Mouse (Mus musculus) B cell, adult 67 days (primary cell): ENCODE measurements around the gene Hdc. TPM values are rescaled to one million over a fixed set of nuclear protein-coding genes. Genes with fewer than 3 reads are reported as not detected.

ENCODE experiments used
- total RNA-seq, 2 experiments: library from RNA; stranded (reverse); gene quantifications; 4 replicates each; pipeline ENCODE4 v1.2.4; 2023

Hdc gene
- total RNA-seq: 1 to 10 TPM in 1 of 2 experiments, under 1 TPM in 1; 0.47 to 1.3 TPM

DNA sequence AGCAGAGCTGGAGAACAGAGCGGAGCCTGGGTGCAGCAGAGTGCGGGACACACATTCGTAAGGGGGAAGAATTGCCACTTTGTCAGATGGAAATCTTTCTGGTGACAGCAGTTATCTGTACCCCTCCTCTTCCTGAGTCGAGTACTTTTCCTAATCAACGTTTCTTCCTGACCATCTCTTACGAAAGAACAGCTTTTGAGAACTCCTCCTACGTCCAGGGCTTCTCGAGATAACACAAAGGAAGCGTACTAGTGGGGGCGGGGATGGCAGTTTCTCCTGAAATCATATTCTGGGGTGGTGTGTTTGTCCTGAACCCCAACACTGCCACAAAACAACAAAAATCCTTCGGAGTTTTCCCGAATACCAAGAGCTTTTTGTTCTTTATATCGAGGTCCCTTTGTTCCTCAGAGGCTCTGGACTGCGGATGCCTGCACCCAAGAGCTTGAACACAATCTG, at the start of gene Hdc:
TSS of gene Hdc (minus strand) at position 51 of the 456 bp plus-strand sequence.

DNA sequence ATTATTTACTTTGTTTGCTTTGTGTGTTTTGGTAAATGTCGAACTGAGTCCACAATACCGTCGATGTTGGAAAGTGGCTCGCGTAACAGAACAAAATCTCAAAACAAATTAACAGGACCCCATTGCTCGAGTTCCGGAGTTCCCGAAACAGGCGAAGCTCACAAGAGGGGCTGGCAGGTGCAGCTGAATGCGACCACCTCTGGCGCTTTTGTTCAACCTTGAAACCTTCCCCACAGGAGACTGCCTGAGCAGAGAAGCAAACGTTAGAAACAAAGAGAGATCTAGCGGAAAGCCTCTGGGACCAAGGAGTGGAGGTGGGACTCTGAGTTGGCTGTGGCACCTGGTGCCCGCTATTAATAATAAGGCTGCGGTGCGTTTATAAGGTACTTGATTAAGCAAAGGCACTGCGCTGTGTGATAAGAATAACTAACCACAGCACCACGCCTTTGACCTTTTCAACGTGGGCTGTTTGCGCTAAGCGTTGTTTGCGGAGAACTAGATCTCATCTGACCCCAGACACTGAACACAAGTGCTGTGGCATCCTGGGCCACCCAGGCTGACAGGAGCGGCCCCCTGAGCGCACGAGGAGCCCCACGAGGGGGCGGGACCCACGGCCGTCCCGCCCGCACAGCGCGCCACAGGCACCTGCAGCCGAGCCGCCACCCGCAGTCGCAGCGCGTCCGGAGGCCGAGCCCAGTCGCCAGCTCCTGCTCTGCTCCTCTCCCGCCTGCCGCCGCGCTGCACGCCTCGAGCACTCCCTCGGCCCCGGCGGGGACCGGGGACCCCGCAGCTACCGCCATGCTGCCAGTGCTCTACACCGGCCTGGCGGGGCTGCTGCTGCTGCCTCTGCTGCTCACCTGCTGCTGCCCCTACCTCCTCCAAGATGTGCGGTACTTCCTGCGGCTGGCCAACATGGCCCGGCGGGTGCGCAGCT, 66.5 kb downstream of the Hdc start, which contains the start of gene Slc27a2:
TSS of gene Slc27a2 (plus strand) at position 51 of the 934 bp plus-strand sequence.

Other genes starting within 250 kb of the Hdc start
- 1 to 10 TPM in 1 of 2 experiments, under 1 TPM in 1; 0.53 to 1.2 TPM for gene Atp8b4, start 118.6 kb downstream of the Hdc start, total RNA-seq
- gene Slc27a2, start 66.9 kb downstream of the Hdc start, total RNA-seq: not detected
- 10 to 100 TPM; 39.0 to 49.1 TPM for gene Gabpb1, start 57.0 kb upstream of the Hdc start, total RNA-seq
- gene Usp8, start 88.0 kb upstream of the Hdc start, total RNA-seq: 10 to 100 TPM; 55.2 to 55.8 TPM
- 1 to 10 TPM in 1 of 2 experiments, not detected in 1; 1.1 TPM for gene Usp50, start 164.2 kb upstream of the Hdc start, total RNA-seq